Mouse (Mus musculus) kidney, adult 8-10 months (tissue): ENCODE data around the gene Vmn1r75.

Experiments
- DNase-seq, 2 experiments: peaks; one replicate each; pipeline ENCODE4 v3.0.0; 2022

Vmn1r75 gene

GRCm38 (mm10) chr7:11874330-11874729 is at the start of gene Vmn1r75:
TSS of gene Vmn1r75 (plus strand) at chr7:11874630.
- no peak for DNase-seq

- no peak for DNase-seq
Measured at GRCm38 (mm10) chr7:11833680-11834079, 40.8 kb upstream of the Vmn1r75 start, which contains the start of gene Vmn1r74. TSS of gene Vmn1r74 (plus strand) at chr7:11833980.
